Mouse (Mus musculus) right cerebral cortex, postnatal 14 days (tissue): ENCODE measurements around the gene Ror1.

ENCODE experiments used
- DNase-seq: peaks from one replicate; pipeline ENCODE4 v3.0.0; 2022

Gene Ror1

GRCm38 (mm10) chr4:100401581-100402470 is 306.2 kb downstream of the Ror1 start:
- no peak for DNase-seq

- peak; percentile 76 for DNase-seq
Observed at GRCm38 (mm10) chr4:100407261-100407874, 311.8 kb downstream of the Ror1 start.

GRCm38 (mm10) chr4:100409521-100409920 is 313.9 kb downstream of the Ror1 start:
- no peak for DNase-seq

- no peak for DNase-seq
Observed at GRCm38 (mm10) chr4:100411841-100412539, 316.4 kb downstream of the Ror1 start.

GRCm38 (mm10) chr4:100422756-100423155 is 327.2 kb downstream of the Ror1 start:
- DNase-seq, result no peak

- no peak for DNase-seq
Observed at GRCm38 (mm10) chr4:100426101-100426500, 330.5 kb downstream of the Ror1 start.

- no peak for DNase-seq
Observed at GRCm38 (mm10) chr4:100429371-100429900, 333.8 kb downstream of the Ror1 start.

GRCm38 (mm10) chr4:100435281-100436168 is 339.9 kb downstream of the Ror1 start:
- DNase-seq, result no peak

- DNase-seq, result no peak
Observed at GRCm38 (mm10) chr4:100436169-100436547, 340.6 kb downstream of the Ror1 start.

- no peak for DNase-seq
Observed at GRCm38 (mm10) chr4:100446897-100447296, 351.3 kb downstream of the Ror1 start.

GRCm38 (mm10) chr4:100462493-100463120 is 367.0 kb downstream of the Ror1 start:
- DNase-seq, result no peak

- peak; percentile 19 for DNase-seq
Observed at GRCm38 (mm10) chr4:100478592-100479321, 383.2 kb downstream of the Ror1 start, which contains the start of gene Ube2u. TSS of gene Ube2u (plus strand) at chr4:100478849.

- DNase-seq, result no peak
Observed at GRCm38 (mm10) chr4:100488447-100488846, 392.9 kb downstream of the Ror1 start.
